Mouse (Mus musculus): ENCODE data around the gene Megf6. TPM values are rescaled to one million over a fixed set of nuclear protein-coding genes. Genes with fewer than 3 reads are reported as not detected.

Gene Megf6
- total and polyA plus RNA-seq, 3 experiments = not detected

- Histone ChIP-seq H3K27me3 (replicated peaks) (no peaks in the 10 kb centered on the region), H3K36me3 (replicated peaks in 1 of 2; ENCODE audit: control insufficient read depth in 1 of 2, insufficient read depth in 1 of 2, low read length in 1 of 2) (no peaks in the 10 kb centered on the region), H3K4me3 (replicated peaks in 1 of 3; ENCODE audit: low read depth in 2 of 3, low read length in 2 of 3, poor library complexity in 1 of 3) (no peak overlapping the region), H3K4me1 (ENCODE audit: control insufficient read depth in 1 of 2, insufficient read depth in 2 of 2) (no peaks in the 10 kb centered on the region), H3K9ac (ENCODE audit: insufficient read depth, low read depth) (no peak overlapping the region), H3K4me2 (ENCODE audit: insufficient read depth, low read depth, poor library complexity, severe bottlenecking) (no peak overlapping the region), H3K9me3 (replicated peaks; ENCODE audit: low read length) (peaks cover 91% of the 10 kb centered on the region), H3K79me2 (replicated peaks; ENCODE audit: control insufficient read depth, extremely low read depth, insufficient read depth, poor library complexity, severe bottlenecking) (no peaks in the 10 kb centered on the region), H3K27ac (ENCODE audit: insufficient read depth, low read depth) (no peak overlapping the region)
- dilution Hi-C loops (cut with MboI; ENCODE audit: extremely low pct_ligation_motif_present, extremely low pct_unique_long_range_greater_than_20kb, low sequenced_read_pairs) = no loop called here
- no peak for TF ChIP-seq ZNF384 (IDR thresholded peaks at IDR 0.05; ENCODE audit: low read depth, low read length)
- TF ChIP-seq PAX5 (IDR thresholded peaks at IDR 0.05; ENCODE audit: low read length) = no peak
- no peak for TF ChIP-seq ELF1 (IDR thresholded peaks at IDR 0.05; ENCODE audit: low read depth, low read length)
- TF ChIP-seq JUND (conservative IDR thresholded peaks at IDR 0.05; ENCODE audit: low read depth, low read length) = no peak
- no peak for TF ChIP-seq GABPA (IDR thresholded peaks at IDR 0.05; ENCODE audit: insufficient replicate concordance, low read depth, low read length)
- TF ChIP-seq EP300 (IDR thresholded peaks at IDR 0.05; ENCODE audit: low read length) = no peak
- TF ChIP-seq MAZ (IDR thresholded peaks at IDR 0.05; ENCODE audit: low read depth, low read length) = no peak
- no peak for TF ChIP-seq MAFK (IDR thresholded peaks at IDR 0.05; ENCODE audit: insufficient replicate concordance, low read length)
- no peak for TF ChIP-seq RCOR1 (conservative IDR thresholded peaks at IDR 0.05; ENCODE audit: low read depth, low read length)
- TF ChIP-seq MAX (IDR thresholded peaks at IDR 0.05; ENCODE audit: low read length) = no peak
- TF ChIP-seq CHD2 (IDR thresholded peaks at IDR 0.05; ENCODE audit: low read length) = no peak
- TF ChIP-seq ZKSCAN1 (IDR thresholded peaks at IDR 0.05; ENCODE audit: borderline replicate concordance, low read depth, low read length) = no peak
- no peak for TF ChIP-seq IRF4 (IDR thresholded peaks at IDR 0.05; ENCODE audit: low read depth, low read length)
- no peak for TF ChIP-seq UBTF (IDR thresholded peaks at IDR 0.05; ENCODE audit: low read depth, low read length)
- TF ChIP-seq USF2 (conservative IDR thresholded peaks at IDR 0.05; ENCODE audit: low read depth, low read length) = no peak
- no peak for TF ChIP-seq SMC3 (IDR thresholded peaks at IDR 0.05; ENCODE audit: low read depth, low read length)
- TF ChIP-seq BHLHE40 (IDR thresholded peaks at IDR 0.05; ENCODE audit: low read depth, low read length) = no peak
- TF ChIP-seq HCFC1 (IDR thresholded peaks at IDR 0.05; ENCODE audit: low read depth, low read length) = no peak
- DNase-seq (ENCODE audit: extremely low read depth) = no peak
- in situ Hi-C loops (cut with MboI; ENCODE audit: low pct_ligation_motif_present, low pct_unique_long_range_greater_than_20kb, low sequenced_read_pairs) = no loop called here
Observed at GRCm38 (mm10) chr4:154249316-154249715, 78.8 kb downstream of the Megf6 start.

GRCm38 (mm10) chr4:154252537-154253255 is 82.2 kb downstream of the Megf6 start:
- in situ Hi-C loops (cut with MboI; ENCODE audit: low pct_ligation_motif_present, low pct_unique_long_range_greater_than_20kb, low sequenced_read_pairs) = no loop called here

More at GRCm38 (mm10) chr4:154252537-154253255, 82.2 kb downstream of the Megf6 start:
- Histone ChIP-seq H3K27me3 (replicated peaks) (no peaks in the 10 kb centered on the region), H3K79me2 (replicated peaks; ENCODE audit: control insufficient read depth, extremely low read depth, insufficient read depth, poor library complexity, severe bottlenecking) (no peaks in the 10 kb centered on the region), H3K4me1 (ENCODE audit: control insufficient read depth in 1 of 2, insufficient read depth in 2 of 2) (no peaks in the 10 kb centered on the region), H3K4me2 (ENCODE audit: insufficient read depth, low read depth, poor library complexity, severe bottlenecking) (no peak overlapping the region), H3K9ac (ENCODE audit: insufficient read depth, low read depth) (no peak overlapping the region), H3K36me3 (replicated peaks in 1 of 2; ENCODE audit: control insufficient read depth in 1 of 2, insufficient read depth in 1 of 2, low read length in 1 of 2) (no peaks in the 10 kb centered on the region), H3K9me3 (replicated peaks; ENCODE audit: low read length) (peaks cover 89% of the 10 kb centered on the region), H3K27ac (ENCODE audit: insufficient read depth, low read depth) (no peak overlapping the region), H3K4me3 (replicated peaks in 1 of 3; ENCODE audit: low read depth in 2 of 3, low read length in 2 of 3, poor library complexity in 1 of 3) (no peak overlapping the region)
- dilution Hi-C loops (cut with MboI; ENCODE audit: extremely low pct_ligation_motif_present, extremely low pct_unique_long_range_greater_than_20kb, low sequenced_read_pairs) = no loop called here
- no peak for DNase-seq (ENCODE audit: extremely low read depth)
- no peak for TF ChIP-seq JUND (conservative IDR thresholded peaks at IDR 0.05; ENCODE audit: low read depth, low read length)
- TF ChIP-seq TCF12 (IDR thresholded peaks at IDR 0.05; ENCODE audit: low read depth, low read length) = no peak
- TF ChIP-seq USF2 (conservative IDR thresholded peaks at IDR 0.05; ENCODE audit: low read depth, low read length) = no peak
- TF ChIP-seq HCFC1 (IDR thresholded peaks at IDR 0.05; ENCODE audit: low read depth, low read length) = no peak
- TF ChIP-seq TBP (conservative IDR thresholded peaks at IDR 0.05; ENCODE audit: low read depth, low read length) = no peak
- no peak for TF ChIP-seq POLR2AphosphoS2 (IDR thresholded peaks at IDR 0.05; ENCODE audit: low read depth, low read length)
- TF ChIP-seq MAX (IDR thresholded peaks at IDR 0.05; ENCODE audit: low read length) = no peak
- TF ChIP-seq ZNF384 (IDR thresholded peaks at IDR 0.05; ENCODE audit: low read depth, low read length) = no peak

Measured in CH12.LX (cell line).